Comparison of ENCODE assay signal across 8 mouse cellular contexts in the genomic region with DNA sequence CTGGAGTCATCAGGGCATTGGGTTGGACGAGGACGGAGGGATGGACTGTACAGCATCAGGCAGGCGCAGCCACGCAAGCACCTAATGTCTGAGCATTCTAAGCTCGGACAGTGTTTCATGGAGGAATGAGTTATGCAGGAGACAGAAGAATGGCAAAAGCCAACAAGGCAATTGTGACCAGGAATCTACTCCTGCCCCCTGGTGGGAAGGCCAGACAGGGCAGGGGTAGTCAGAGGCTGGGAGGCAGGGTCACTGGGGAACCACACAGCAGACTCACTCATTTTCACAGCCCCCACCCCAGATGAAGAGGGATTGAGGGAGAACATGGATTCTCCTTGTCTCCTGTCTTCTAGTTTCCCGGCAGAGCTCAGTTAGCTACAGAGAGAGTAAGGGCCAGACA. TPM values are rescaled to one million over a fixed set of nuclear protein-coding genes. Genes with fewer than 3 reads are reported as not detected.
DNase-seq lines count a peak whose midpoint lies in the region; TF ChIP-seq lines count a peak whose summit lies in the region.

No protein-coding gene starts in this region.

- H3K27me3 ChIP-seq in CH12.LX (replicated peaks), result no peaks in the 10 kb centered on the region
- no peaks in the 10 kb centered on the region for H3K27me3 ChIP-seq in embryonic facial prominence, embryonic 10.5 days (replicated peaks; ENCODE audit: low read depth, poor library complexity, severe bottlenecking)
- peaks cover 31% of the 10 kb centered on the region for H3K27me3 ChIP-seq in megakaryocyte, embryonic 14.5 days (replicated peaks)

- no peak overlapping the region for H3K4me3 ChIP-seq in CH12.LX (replicated peaks in 1 of 3; ENCODE audit: low read depth in 2 of 3, low read length in 2 of 3, poor library complexity in 1 of 3)
- no peak overlapping the region for H3K4me3 ChIP-seq in embryonic facial prominence, embryonic 10.5 days
- peak overlapping the region; percentile 57 for H3K4me3 ChIP-seq in megakaryocyte, embryonic 14.5 days (replicated peaks)

- no peak overlapping the region for H3K4me2 ChIP-seq in CH12.LX (ENCODE audit: insufficient read depth, low read depth, poor library complexity, severe bottlenecking)

- H3K9ac ChIP-seq in CH12.LX (ENCODE audit: insufficient read depth, low read depth), result no peak overlapping the region

- dilution Hi-C loops in CH12.LX (cut with MboI; ENCODE audit: extremely low pct_ligation_motif_present, extremely low pct_unique_long_range_greater_than_20kb, low sequenced_read_pairs), result no loop called here

- no peaks in the 10 kb centered on the region for H3K9me3 ChIP-seq in CH12.LX (replicated peaks; ENCODE audit: low read length)
- H3K9me3 ChIP-seq in embryonic facial prominence, embryonic 10.5 days, result no peaks in the 10 kb centered on the region
- H3K9me3 ChIP-seq in megakaryocyte, embryonic 14.5 days, result no peaks in the 10 kb centered on the region

- peak; percentile 93 for TF ChIP-seq RAD21 in CH12.LX (IDR thresholded peaks at IDR 0.05; ENCODE audit: low read depth, low read length)

- H3K36me3 ChIP-seq in CH12.LX (replicated peaks in 1 of 2; ENCODE audit: control insufficient read depth in 1 of 2, insufficient read depth in 1 of 2, low read length in 1 of 2), result no peaks in the 10 kb centered on the region
- H3K36me3 ChIP-seq in embryonic facial prominence, embryonic 10.5 days (replicated peaks), result no peaks in the 10 kb centered on the region
- no peaks in the 10 kb centered on the region for H3K36me3 ChIP-seq in megakaryocyte, embryonic 14.5 days (replicated peaks; ENCODE audit: low read length)

- intact Hi-C loops in gastrocnemius, postnatal 14 days (cut with DNase I; ENCODE audit: low total_unique reads), result loop anchor here (5.0 kb wide), 1 partner anchor 40 kb away; no protein-coding TSS in a partner anchor

- TF ChIP-seq CTCF in CH12.LX (conservative IDR thresholded peaks at IDR 0.05 in 1 of 2, IDR thresholded peaks at IDR 0.05 in 1 of 2; ENCODE audit: low read depth in 2 of 2, low read length in 2 of 2), result peak; percentile 83 to 95

- WGBS in embryonic facial prominence, embryonic 10.5 days, result 68% methylated on average over 6 of the region's 6 CpGs

- peaks cover 9 to 24% of the 10 kb centered on the region in 2 experiments for H3K4me1 ChIP-seq in CH12.LX (ENCODE audit: control insufficient read depth in 1 of 2, insufficient read depth in 2 of 2)
- H3K4me1 ChIP-seq in embryonic facial prominence, embryonic 10.5 days, result peaks cover 24% of the 10 kb centered on the region
- peaks cover 26% of the 10 kb centered on the region for H3K4me1 ChIP-seq in megakaryocyte, embryonic 14.5 days

- no peak for TF ChIP-seq POLR2A in CH12.LX (IDR thresholded peaks at IDR 0.05; ENCODE audit: low read depth, low read length)

- in situ Hi-C loops in CH12.LX (cut with MboI; ENCODE audit: low pct_ligation_motif_present, low pct_unique_long_range_greater_than_20kb, low sequenced_read_pairs), result loop anchor here (5.0 kb wide), 2 partner anchors 35 to 100 kb away; a partner anchor contains a TSS

- TF ChIP-seq EP300 in CH12.LX (IDR thresholded peaks at IDR 0.05; ENCODE audit: low read length), result no peak

- H3K79me2 ChIP-seq in CH12.LX (replicated peaks; ENCODE audit: control insufficient read depth, extremely low read depth, insufficient read depth, poor library complexity, severe bottlenecking), result 0 out of 2 replicates have a peak, but pooled peaks cover under 1% of the 10 kb centered on the region

- DNase-seq in gastrocnemius, postnatal 14 days, result peak; percentile 43
- no peak for DNase-seq in gastrocnemius, adult 8-10 months (ENCODE audit: low spot score in 2 of 2)
- peak; percentile 65 for DNase-seq in CH12.LX (ENCODE audit: extremely low read depth)
- DNase-seq in embryonic facial prominence, embryonic 10.5 days (ENCODE audit: low spot score), result peak; percentile 51
- DNase-seq in right cerebral cortex, postnatal 14 days, result no peak
- DNase-seq in layer of hippocampus, postnatal 14 days (ENCODE audit: low spot score in 2 of 2), result no peak
- no peak for DNase-seq in Muller cell, postnatal 12 days (ENCODE audit: inconsistent ontology term)

- no peak overlapping the region for H3K27ac ChIP-seq in CH12.LX (ENCODE audit: insufficient read depth, low read depth)
- H3K27ac ChIP-seq in embryonic facial prominence, embryonic 10.5 days (replicated peaks), result no peak overlapping the region

TF ChIP-seq in CH12.LX, 34 proteins besides CTCF, POLR2A, EP300 and RAD21:
- TF ChIP-seq SIN3A (IDR thresholded peaks at IDR 0.05; ENCODE audit: low read length), result no peak
- TF ChIP-seq MAZ (IDR thresholded peaks at IDR 0.05; ENCODE audit: low read depth, low read length), result peak; percentile 55; the same call in 1 of the 2 replicates
- TF ChIP-seq ZC3H11A (IDR thresholded peaks at IDR 0.05; ENCODE audit: low read depth, low read length), result peak; percentile 89
- TF ChIP-seq IRF4 (IDR thresholded peaks at IDR 0.05; ENCODE audit: low read depth, low read length), result peak; percentile 41; the same call in 1 of the 2 replicates
- TF ChIP-seq SMC3 (IDR thresholded peaks at IDR 0.05; ENCODE audit: low read depth, low read length), result peak; percentile 99

RNA-seq across cellular contexts. Expression of a gene that starts 4.7 kb away (rescaled TPM):
- total RNA-seq in gastrocnemius, postnatal 14 days (2021), result 1 to 10 TPM; 2.2 to 2.3 TPM
- 1 to 10 TPM; 3.0 to 4.9 (median 4.2) TPM for total RNA-seq in gastrocnemius, adult 8-10 months (2022)
- total RNA-seq in CH12.LX (2012; rRNA removed) (9.9 TPM in 2 replicates), CH12.LX (2014; rRNA removed) (4.2 and 4.5 TPM in 2 replicates)
- polyA plus RNA-seq in CH12.LX (2012; ENCODE audit: insufficient read length, low read depth), result 9.0 and 11.2 TPM in 2 replicates
- polyA plus RNA-seq in embryonic facial prominence, embryonic 10.5 days (2016; fragmentation: Nextera tagmentation; extraction: Ambion mirVana), result 3.1 and 3.2 TPM in 2 replicates
- 1.0 and 2.3 TPM in 2 replicates for polyA plus RNA-seq in megakaryocyte, embryonic 14.5 days (2012; ENCODE audit: insufficient read depth, low replicate concordance)
- total RNA-seq in layer of hippocampus, postnatal 14 days (2021), result 1 to 10 TPM; 2.4 to 3.0 TPM

RNA-seq across cellular contexts. Expression of a gene that starts 53.7 kb away (rescaled TPM):
- total RNA-seq in gastrocnemius, postnatal 14 days (2021), result not detected
- not detected for total RNA-seq in gastrocnemius, adult 8-10 months (2022)
- total RNA-seq in CH12.LX (2012; rRNA removed) (not detected in 2 replicates), CH12.LX (2014; rRNA removed) (not detected in 2 replicates)
- not detected in 2 replicates for polyA plus RNA-seq in CH12.LX (2012; ENCODE audit: insufficient read length, low read depth)
- polyA plus RNA-seq in embryonic facial prominence, embryonic 10.5 days (2016; fragmentation: Nextera tagmentation; extraction: Ambion mirVana), result not detected in 2 replicates
- not detected in 2 replicates for polyA plus RNA-seq in megakaryocyte, embryonic 14.5 days (2012; ENCODE audit: insufficient read depth, low replicate concordance)
- 1 to 10 TPM in 1 of 2 experiments, under 1 TPM in 1; 0.69 to 1.4 TPM for total RNA-seq in layer of hippocampus, postnatal 14 days (2021)

Comparison
In these comparisons a context has a peak if more than half of its experiments do, and no peak if none do; other contexts are left out.
1. DNase-seq: peak in gastrocnemius, postnatal 14 days (single experiment), CH12.LX (single experiment) and embryonic facial prominence, embryonic 10.5 days (single experiment); none in gastrocnemius, adult 8-10 months (0 of 2), right cerebral cortex, postnatal 14 days (single experiment), layer of hippocampus, postnatal 14 days (0 of 2) and Muller cell, postnatal 12 days (single experiment).